Mouse (Mus musculus) CD4-positive, CD25-positive, alpha-beta regulatory T cell, adult 2 months (primary cell): Measurements from ENCODE around the gene Gm20792.
"Not testable (repeated sequence)": the region's sequence is repeated elsewhere in the genome, so short reads cannot be mapped to it uniquely, and the experiment has no call there.

ENCODE experiments used
- DNase-seq: peaks from one replicate; pipeline ENCODE4 v3.0.0-alpha.2; 2012; ENCODE audit warnings: low read depth, low spot score

Gene Gm20792

GRCm38 (mm10) chrY:48311555-48311954, at the start of gene Gm20792:
Gene Gm20792 (plus strand): TSS chrY:48311855.
- DNase-seq: not testable (repeated sequence)
